Mouse (Mus musculus): ENCODE measurements around the gene Plch1.

DNA sequence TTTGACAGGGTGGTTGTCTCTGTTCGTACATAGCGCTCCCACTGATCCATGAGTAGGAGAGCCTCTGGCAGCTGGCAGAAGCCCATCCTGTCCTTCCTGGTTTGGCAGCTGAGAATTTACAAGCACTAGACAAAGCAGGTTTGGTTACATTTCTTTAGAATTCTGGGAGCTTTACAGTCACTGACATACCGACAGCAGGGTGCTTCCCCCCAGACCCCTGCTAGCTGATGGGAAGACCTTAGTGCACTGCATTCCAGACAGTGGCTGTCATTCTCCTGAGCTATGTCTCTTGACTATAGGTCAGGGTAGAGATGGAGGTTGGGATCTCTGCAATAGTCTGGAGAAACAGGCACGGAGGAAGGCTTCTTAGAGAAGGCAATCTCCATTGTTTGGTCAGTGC lies 230.5 kb downstream of the Plch1 start:
- TF ChIP-seq CTCF (IDR thresholded peaks at IDR 0.05; ENCODE audit: control insufficient read depth, insufficient read depth, low read length) = no peak
- no peak for TF ChIP-seq POLR2A (IDR thresholded peaks at IDR 0.05; ENCODE audit: borderline replicate concordance, control insufficient read depth, low read depth, low read length)
